In genomic region chr12:64903186-64903585, GRCm38 (mm10) we compare ENCODE assay signal across 12 mouse cellular contexts. TPM values are rescaled to one million over a fixed set of nuclear protein-coding genes. Genes with fewer than 3 reads are reported as not detected.
DNase-seq lines count a peak whose midpoint lies in the region; ATAC-seq and TF ChIP-seq lines count a peak whose summit lies in the region.
"Had no signal": no experiment of that assay in that cellular context is flagged by ENCODE, and none has a peak within 500 bp of the region (broad histone marks: within the 10 kb centered on the region; RNA-seq: fewer than 3 reads in every experiment).

No protein-coding gene starts in this region.

- peaks cover 14% of the 10 kb centered on the region for H3K4me1 ChIP-seq in forebrain, embryonic 10.5 days
- H3K4me1 ChIP-seq in forebrain, embryonic 12.5 days, result peaks cover 5% of the 10 kb centered on the region; the same call in 1 of the 2 replicates
- H3K4me1 ChIP-seq in intestine, embryonic 14.5 days (replicated peaks; ENCODE audit: control insufficient read depth, insufficient read depth, low read length), result peaks cover 22% of the 10 kb centered on the region
- H3K4me1 ChIP-seq in intestine, postnatal 0 days (replicated peaks; ENCODE audit: control insufficient read depth, insufficient read depth, low read length), result no peaks in the 10 kb centered on the region
- peaks cover 14% of the 10 kb centered on the region for H3K4me1 ChIP-seq in neural tube, embryonic 15.5 days
- H3K4me1 ChIP-seq in kidney, embryonic 16.5 days (ENCODE audit: insufficient read depth, low read length), result peaks cover 12% of the 10 kb centered on the region
- H3K4me1 ChIP-seq: liver, embryonic 13.5 days had no signal

- H3K27me3 ChIP-seq in forebrain, embryonic 10.5 days (ENCODE audit: poor library complexity, severe bottlenecking), result no peaks in the 10 kb centered on the region
- H3K27me3 ChIP-seq in forebrain, embryonic 12.5 days, result no peaks in the 10 kb centered on the region
- H3K27me3 ChIP-seq in intestine, embryonic 14.5 days (replicated peaks; ENCODE audit: control insufficient read depth, insufficient read depth, low read length), result no peaks in the 10 kb centered on the region
- no peaks in the 10 kb centered on the region for H3K27me3 ChIP-seq in intestine, postnatal 0 days (replicated peaks; ENCODE audit: control insufficient read depth, insufficient read depth, low read length)
- H3K27me3 ChIP-seq in neural tube, embryonic 15.5 days (replicated peaks), result no peaks in the 10 kb centered on the region
- H3K27me3 ChIP-seq in kidney, embryonic 16.5 days (ENCODE audit: insufficient read depth, low read length), result no peaks in the 10 kb centered on the region
- H3K27me3 ChIP-seq: liver, embryonic 13.5 days; midbrain, embryonic 12.5 days had no signal

- no peaks in the 10 kb centered on the region for H3K36me3 ChIP-seq in forebrain, embryonic 10.5 days (replicated peaks)
- no peaks in the 10 kb centered on the region for H3K36me3 ChIP-seq in forebrain, embryonic 12.5 days (replicated peaks)
- H3K36me3 ChIP-seq in intestine, embryonic 14.5 days (ENCODE audit: control insufficient read depth, insufficient read depth, low read length), result no peaks in the 10 kb centered on the region
- H3K36me3 ChIP-seq in intestine, postnatal 0 days (ENCODE audit: control insufficient read depth, insufficient read depth), result no peaks in the 10 kb centered on the region
- H3K36me3 ChIP-seq in neural tube, embryonic 15.5 days, result no peaks in the 10 kb centered on the region
- H3K36me3 ChIP-seq in kidney, embryonic 16.5 days (ENCODE audit: insufficient read depth, low read length), result no peaks in the 10 kb centered on the region
- H3K36me3 ChIP-seq: G1E; liver, embryonic 13.5 days; midbrain, embryonic 12.5 days had no signal

- 70% methylated on average over 8 of the region's 8 CpGs for WGBS in forebrain, embryonic 10.5 days
- WGBS in forebrain, embryonic 12.5 days, result 70% methylated on average over 8 of the region's 8 CpGs
- 36% methylated on average over 8 of the region's 8 CpGs for WGBS in intestine, embryonic 14.5 days
- 60% methylated on average over 8 of the region's 8 CpGs for WGBS in intestine, postnatal 0 days
- WGBS in neural tube, embryonic 15.5 days, result 49% methylated on average over 8 of the region's 8 CpGs
- WGBS in kidney, embryonic 16.5 days, result 55% methylated on average over 8 of the region's 8 CpGs

- DNase-seq in forebrain, embryonic 10.5 days (ENCODE audit: extremely low spot score, low spot score), result no peak
- no peak for DNase-seq in intestine, embryonic 14.5 days (ENCODE audit: low spot score)
- DNase-seq in heart, postnatal 10 days, result peak; percentile 13 to 18
- DNase-seq: cerebellum, postnatal 25 days; liver, embryonic 13.5 days had no signal

- H3K9me3 ChIP-seq in forebrain, embryonic 10.5 days, result no peaks in the 10 kb centered on the region
- no peaks in the 10 kb centered on the region for H3K9me3 ChIP-seq in forebrain, embryonic 12.5 days
- H3K9me3 ChIP-seq in intestine, embryonic 14.5 days (ENCODE audit: control insufficient read depth, low read length), result no peaks in the 10 kb centered on the region
- H3K9me3 ChIP-seq in intestine, postnatal 0 days (ENCODE audit: control insufficient read depth), result no peaks in the 10 kb centered on the region
- no peaks in the 10 kb centered on the region for H3K9me3 ChIP-seq in neural tube, embryonic 15.5 days (replicated peaks)
- H3K9me3 ChIP-seq in kidney, embryonic 16.5 days (ENCODE audit: low read length), result no peaks in the 10 kb centered on the region
- H3K9me3 ChIP-seq: G1E; liver, embryonic 13.5 days; midbrain, embryonic 12.5 days had no signal

- ATAC-seq in forebrain, embryonic 12.5 days (ENCODE audit: low FRiP score), result no peak
- no peak; the same call in 1 of the 2 replicates for ATAC-seq in intestine, embryonic 14.5 days (replicated peaks; ENCODE audit: low FRiP score, low TSS enrichment, low read depth)
- no peak for ATAC-seq in intestine, postnatal 0 days
- peak; percentile 22; the same call in 1 of the 2 replicates for ATAC-seq in neural tube, embryonic 15.5 days (ENCODE audit: low FRiP score)
- ATAC-seq in kidney, embryonic 16.5 days (ENCODE audit: low FRiP score, low TSS enrichment), result no peak
- ATAC-seq in inflammation-experienced regulatory T-cells, adult 6 months, result no peak

- no peak for TF ChIP-seq CTCF in intestine, postnatal 0 days (IDR thresholded peaks at IDR 0.05; ENCODE audit: low read depth)

- no peak overlapping the region for H3K4me2 ChIP-seq in forebrain, embryonic 12.5 days
- peak overlapping the region; percentile 28; the same call in 1 of the 2 replicates for H3K4me2 ChIP-seq in intestine, embryonic 14.5 days (ENCODE audit: low read length)
- no peak overlapping the region for H3K4me2 ChIP-seq in intestine, postnatal 0 days (replicated peaks; ENCODE audit: low read depth)
- H3K4me2 ChIP-seq in neural tube, embryonic 15.5 days, result no peak overlapping the region
- H3K4me2 ChIP-seq in kidney, embryonic 16.5 days (replicated peaks; ENCODE audit: low read depth, low read length), result no peak overlapping the region
- H3K4me2 ChIP-seq: liver, embryonic 13.5 days; midbrain, embryonic 12.5 days had no signal

- intact Hi-C loops in heart, postnatal 10 days (cut with DNase I), result no loop called here

- H3K9ac ChIP-seq in forebrain, embryonic 12.5 days, result no peak overlapping the region
- H3K9ac ChIP-seq in intestine, embryonic 14.5 days (ENCODE audit: low read length), result no peak overlapping the region
- no peak overlapping the region for H3K9ac ChIP-seq in intestine, postnatal 0 days (ENCODE audit: low read depth, low read length)
- no peak overlapping the region for H3K9ac ChIP-seq in neural tube, embryonic 15.5 days (replicated peaks)
- no peak overlapping the region for H3K9ac ChIP-seq in kidney, embryonic 16.5 days (replicated peaks; ENCODE audit: low read length)
- H3K9ac ChIP-seq: liver, embryonic 13.5 days; midbrain, embryonic 12.5 days had no signal

- H3K27ac ChIP-seq in forebrain, embryonic 10.5 days, result 0 out of 2 replicates have a peak overlapping the region, but pooled peaks have one; percentile 30
- no peak overlapping the region for H3K27ac ChIP-seq in forebrain, embryonic 12.5 days
- H3K27ac ChIP-seq in intestine, embryonic 14.5 days (ENCODE audit: low read depth), result peak overlapping the region; percentile 88
- no peak overlapping the region for H3K27ac ChIP-seq in intestine, postnatal 0 days (ENCODE audit: low read depth, low read length)
- H3K27ac ChIP-seq in neural tube, embryonic 15.5 days (replicated peaks), result peak overlapping the region; percentile 48; the same call in 1 of the 2 replicates
- no peak overlapping the region for H3K27ac ChIP-seq in kidney, embryonic 16.5 days (ENCODE audit: low read length)
- H3K27ac ChIP-seq: liver, embryonic 13.5 days; midbrain, embryonic 12.5 days had no signal

- no peak overlapping the region for H3K4me3 ChIP-seq in forebrain, embryonic 10.5 days
- H3K4me3 ChIP-seq in forebrain, embryonic 12.5 days (replicated peaks), result no peak overlapping the region
- no peak overlapping the region for H3K4me3 ChIP-seq in intestine, embryonic 14.5 days (ENCODE audit: low read depth, low read length)
- no peak overlapping the region for H3K4me3 ChIP-seq in intestine, postnatal 0 days (ENCODE audit: low read depth, low read length)
- no peak overlapping the region for H3K4me3 ChIP-seq in neural tube, embryonic 15.5 days (replicated peaks)
- no peak overlapping the region for H3K4me3 ChIP-seq in kidney, embryonic 16.5 days (ENCODE audit: low read length)
- H3K4me3 ChIP-seq: liver, embryonic 13.5 days; midbrain, embryonic 12.5 days had no signal

RNA-seq across cellular contexts. Expression of gene Gm527, which starts 14.5 kb away (rescaled TPM):
- polyA plus RNA-seq in forebrain, embryonic 10.5 days (2016; fragmentation: Nextera tagmentation; extraction: Ambion mirVana), result 1.1 and 1.4 TPM in 2 replicates
- 2.7 and 3.4 TPM in 2 replicates for polyA plus RNA-seq in forebrain, embryonic 12.5 days (2016; fragmentation: Nextera tagmentation; extraction: Ambion mirVana)
- 5.4 and 6.1 TPM in 2 replicates for polyA plus RNA-seq in intestine, embryonic 14.5 days (2014; fragmentation: Nextera tagmentation; extraction: Ambion mirVana)
- 1.3 and 2.1 TPM in 2 replicates for polyA plus RNA-seq in intestine, postnatal 0 days (2015; fragmentation: Nextera tagmentation; extraction: Ambion mirVana)
- total RNA-seq in heart, postnatal 10 days (2021), result 1 to 10 TPM; 3.2 to 5.2 TPM
- 2.6 and 5.0 TPM in 2 replicates for polyA plus RNA-seq in neural tube, embryonic 15.5 days (2015; fragmentation: Nextera tagmentation; extraction: Ambion mirVana)
- 0.60 and 2.4 TPM in 2 replicates for polyA plus RNA-seq in kidney, embryonic 16.5 days (2015; fragmentation: Nextera tagmentation; extraction: Ambion mirVana)
- 1 to 10 TPM in 2 of 3 experiments, not detected in 1; 1.3 to 2.8 TPM for polyA plus RNA-seq in inflammation-experienced regulatory T-cells, adult 6 months (2017; shearing (Covaris generic))

Comparison
In these comparisons a context has a peak if more than half of its experiments do, and no peak if none do; other contexts are left out.
1. H3K27ac ChIP-seq: peak in forebrain, embryonic 10.5 days (single experiment), intestine, embryonic 14.5 days (single experiment) and neural tube, embryonic 15.5 days (single experiment); none in forebrain, embryonic 12.5 days (single experiment), intestine, postnatal 0 days (single experiment) and kidney, embryonic 16.5 days (single experiment).
2. DNase-seq: peak in heart, postnatal 10 days (2 of 2); none in forebrain, embryonic 10.5 days (single experiment) and intestine, embryonic 14.5 days (single experiment).